Mouse (Mus musculus) olfactory bulb, adult 2 months (tissue): ENCODE results near the gene Rps6kb2.

Experiments
- CTCF ChIP-seq: fragments of 200-500 bp; IDR thresholded peaks from 2 replicates; pipeline ENCODE4 v1.5.1; 2012; ENCODE audit warnings: low read depth, mild to moderate bottlenecking, low read length, moderate library complexity; ENCODE audit not compliant: insufficient read depth
- POLR2A ChIP-seq: fragments of 200-500 bp; IDR thresholded peaks from 2 replicates; pipeline ENCODE4 v1.6.1; 2012; ENCODE audit warnings: mild to moderate bottlenecking, low read depth, low read length, moderate library complexity; ENCODE audit not compliant: insufficient read depth

- TF ChIP-seq POLR2A (no peak), CTCF (no peak; the same call in 1 of the 2 replicates)
These were observed 6.7 kb upstream of the Rps6kb2 start for GRCm38 (mm10) chr19:4169810-4170209.
